Mouse (Mus musculus): ENCODE measurements around the gene Nlgn3.
"Not testable (repeated sequence)": the region's sequence is repeated elsewhere in the genome, so short reads cannot be mapped to it uniquely, and the experiment has no call there.

The Nlgn3 gene

GRCm38 (mm10) chrX:101300427-101301030 is 1.6 kb downstream of the Nlgn3 start:
- no peak for DNase-seq (ENCODE audit: low read depth, low spot score)

- no peak for DNase-seq (ENCODE audit: low read depth, low spot score)
Measured at GRCm38 (mm10) chrX:101301654-101302053, 2.7 kb downstream of the Nlgn3 start.

DNA sequence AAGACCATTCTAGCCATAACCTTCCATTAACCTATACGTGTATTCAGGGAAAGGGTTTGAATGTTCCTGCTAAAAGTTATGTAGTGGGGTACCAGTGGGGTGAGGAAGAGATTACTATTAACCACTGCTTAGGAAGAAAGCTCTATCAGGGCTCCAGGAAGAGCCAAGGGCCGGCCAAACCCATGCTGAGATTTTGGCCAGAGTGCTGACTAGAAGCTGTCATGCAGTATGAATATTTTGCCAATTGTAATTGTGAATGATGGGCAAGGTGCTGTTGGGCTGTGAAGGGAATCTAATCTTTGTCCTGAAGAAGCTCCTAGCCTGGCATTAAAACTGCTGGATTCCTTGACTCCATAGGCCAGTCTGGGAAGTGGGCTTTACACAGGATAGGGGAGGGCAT is 5.7 kb downstream of the Nlgn3 start:
- DNase-seq (ENCODE audit: low read depth, low spot score), result no peak

- no peak for DNase-seq (ENCODE audit: low read depth, low spot score)
Measured at GRCm38 (mm10) chrX:101309299-101309698, 10.3 kb downstream of the Nlgn3 start.

DNA sequence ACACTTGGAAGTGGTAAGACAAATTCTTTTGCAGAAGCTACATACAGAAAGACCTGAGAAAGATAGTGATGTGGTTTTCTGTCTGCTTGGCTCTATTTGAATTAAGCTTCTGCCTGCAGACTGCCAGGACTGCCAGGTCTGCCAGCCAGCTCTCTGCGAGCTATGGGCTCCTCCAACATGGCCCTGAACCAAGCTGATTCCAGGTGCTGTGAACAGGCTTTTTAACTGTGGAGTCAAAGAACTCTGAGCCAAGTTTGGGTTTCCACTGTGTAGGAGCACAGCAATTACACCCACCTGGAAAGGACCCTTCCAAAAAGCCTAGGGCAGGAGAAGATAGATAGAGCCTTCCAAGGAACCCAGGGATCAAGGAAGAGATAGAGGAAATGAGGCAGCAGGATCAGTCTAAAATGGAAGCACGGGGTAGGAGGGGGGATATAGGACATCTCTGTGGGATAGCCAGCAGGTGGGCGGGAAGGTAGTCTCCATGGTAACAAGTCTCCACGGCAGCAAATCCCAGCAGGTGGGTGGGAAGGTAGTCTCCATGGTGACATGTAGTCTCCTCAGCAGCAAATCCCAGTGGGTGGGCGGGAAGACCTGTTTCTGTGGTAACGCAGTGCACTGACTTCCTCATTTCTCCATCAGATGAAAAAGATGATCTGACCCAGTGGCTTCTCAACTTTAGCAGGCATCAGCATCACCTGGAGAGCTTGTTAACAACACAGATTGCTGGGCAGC is 14.8 kb downstream of the Nlgn3 start:
- no peak for DNase-seq (ENCODE audit: low read depth, low spot score)

DNA sequence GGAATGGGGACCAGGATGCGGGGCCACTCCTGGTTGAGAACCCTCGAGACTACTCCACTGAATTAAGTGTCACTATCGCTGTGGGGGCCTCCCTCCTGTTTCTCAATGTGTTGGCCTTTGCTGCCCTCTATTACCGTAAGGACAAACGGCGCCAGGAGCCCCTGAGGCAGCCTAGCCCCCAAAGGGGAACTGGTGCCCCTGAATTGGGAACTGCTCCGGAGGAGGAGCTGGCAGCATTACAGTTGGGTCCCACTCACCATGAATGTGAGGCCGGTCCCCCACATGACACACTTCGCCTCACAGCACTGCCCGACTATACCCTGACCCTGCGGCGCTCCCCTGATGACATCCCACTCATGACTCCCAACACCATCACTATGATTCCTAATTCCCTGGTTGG is 20.8 kb downstream of the Nlgn3 start:
- DNase-seq (ENCODE audit: low read depth, low spot score), result no peak

GRCm38 (mm10) chrX:101325989-101326899 is 27.3 kb downstream of the Nlgn3 start:
- DNase-seq (ENCODE audit: low read depth, low spot score), result no peak

GRCm38 (mm10) chrX:101329372-101330028 is 30.5 kb downstream of the Nlgn3 start:
- DNase-seq (ENCODE audit: low read depth, low spot score), result no peak

GRCm38 (mm10) chrX:101332031-101332374 is 33.0 kb downstream of the Nlgn3 start:
- DNase-seq (ENCODE audit: low read depth, low spot score), result no peak

GRCm38 (mm10) chrX:101332375-101333211 is 33.6 kb downstream of the Nlgn3 start:
- peak; percentile 70 for DNase-seq (ENCODE audit: low read depth, low spot score)

DNA sequence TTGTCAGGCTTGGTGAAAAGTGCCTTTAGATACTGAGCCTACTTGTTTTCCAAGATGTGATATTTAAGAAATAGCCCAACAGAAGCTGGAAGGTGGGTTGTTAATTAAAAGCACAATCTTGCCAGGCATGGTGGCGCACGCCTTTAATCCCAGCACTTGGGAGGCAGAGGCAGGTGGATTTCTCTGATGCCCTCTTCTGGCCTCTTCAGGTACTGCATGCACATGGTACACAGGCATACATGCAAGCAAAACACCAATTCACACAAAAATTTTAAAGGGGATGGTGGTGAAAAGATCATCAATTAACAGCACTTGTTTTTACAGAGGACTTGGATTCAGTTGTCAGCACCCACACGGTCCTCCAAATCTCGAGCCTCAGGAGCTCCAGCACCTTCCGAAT is 35.6 kb downstream of the Nlgn3 start:
- no peak for DNase-seq (ENCODE audit: low read depth, low spot score)

DNA sequence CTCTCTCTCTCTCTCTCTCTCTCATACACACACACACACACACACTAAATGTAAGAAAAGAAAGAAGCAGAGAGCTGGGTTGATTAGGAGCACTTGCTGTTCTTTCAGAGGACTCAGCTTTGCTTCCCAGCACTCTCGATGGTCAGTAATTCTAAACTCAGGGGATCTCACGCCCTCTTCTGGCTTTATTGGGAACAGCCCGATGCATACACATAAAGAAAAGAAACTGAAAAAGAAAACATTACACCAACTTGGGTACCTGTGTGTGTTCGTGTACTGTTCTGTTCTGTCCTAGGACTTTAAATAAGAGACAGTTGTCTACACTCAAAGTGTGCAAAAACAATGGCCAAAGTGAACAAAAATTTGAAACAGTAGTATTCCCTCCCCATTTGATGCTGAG is 39.7 kb downstream of the Nlgn3 start:
- DNase-seq (ENCODE audit: low read depth, low spot score), result no peak

GRCm38 (mm10) chrX:101342837-101343236 is 43.9 kb downstream of the Nlgn3 start:
- not testable (repeated sequence) for DNase-seq (ENCODE audit: low read depth, low spot score)

DNA sequence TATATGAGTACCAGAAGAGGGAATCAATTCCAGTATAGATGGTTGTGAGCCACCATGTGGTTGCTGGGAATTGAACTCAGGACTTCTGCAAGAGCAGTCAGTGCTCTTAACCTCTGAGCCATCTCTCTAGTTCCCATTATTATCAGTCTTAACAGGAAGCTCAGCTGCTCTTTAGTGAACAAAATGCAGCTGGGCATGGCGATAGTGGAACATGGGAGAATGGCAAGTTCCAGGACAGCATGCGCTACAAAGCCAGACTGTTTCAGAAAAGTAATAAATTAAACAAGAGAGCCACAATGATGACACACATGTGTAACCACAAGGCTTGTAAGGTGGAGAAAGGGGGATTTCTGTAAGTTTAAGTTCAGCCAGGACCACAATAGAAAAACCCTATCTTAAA is 46.5 kb downstream of the Nlgn3 start:
- no peak for DNase-seq (ENCODE audit: low read depth, low spot score)

- no peak for DNase-seq (ENCODE audit: low read depth, low spot score)
Measured at GRCm38 (mm10) chrX:101346475-101346874, 47.5 kb downstream of the Nlgn3 start.

GRCm38 (mm10) chrX:101351188-101351587 is 52.2 kb downstream of the Nlgn3 start:
- DNase-seq (ENCODE audit: low read depth, low spot score), result no peak

GRCm38 (mm10) chrX:101358902-101359301 is 59.9 kb downstream of the Nlgn3 start:
- not testable (repeated sequence) for DNase-seq (ENCODE audit: low read depth, low spot score)

DNA sequence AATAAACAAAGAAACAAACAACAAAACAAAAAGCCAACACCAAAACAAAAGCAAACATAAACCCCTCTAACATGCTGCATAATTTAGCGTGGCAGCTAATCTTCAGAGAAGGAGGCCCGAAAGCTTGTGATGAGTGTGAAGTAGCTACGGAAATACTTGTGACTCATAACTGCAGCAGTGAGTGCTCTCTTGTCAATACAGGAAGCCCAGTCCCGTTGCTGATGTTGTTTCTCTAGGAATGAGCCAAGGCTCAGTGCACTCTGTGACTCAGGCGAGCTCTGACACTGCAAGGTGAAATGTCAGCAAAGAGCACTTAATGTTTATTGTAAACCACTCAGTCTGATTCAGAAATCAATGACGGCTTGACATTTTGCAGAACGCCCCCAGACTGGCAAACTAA is 70.0 kb downstream of the Nlgn3 start:
- DNase-seq (ENCODE audit: low read depth, low spot score), result no peak

DNA sequence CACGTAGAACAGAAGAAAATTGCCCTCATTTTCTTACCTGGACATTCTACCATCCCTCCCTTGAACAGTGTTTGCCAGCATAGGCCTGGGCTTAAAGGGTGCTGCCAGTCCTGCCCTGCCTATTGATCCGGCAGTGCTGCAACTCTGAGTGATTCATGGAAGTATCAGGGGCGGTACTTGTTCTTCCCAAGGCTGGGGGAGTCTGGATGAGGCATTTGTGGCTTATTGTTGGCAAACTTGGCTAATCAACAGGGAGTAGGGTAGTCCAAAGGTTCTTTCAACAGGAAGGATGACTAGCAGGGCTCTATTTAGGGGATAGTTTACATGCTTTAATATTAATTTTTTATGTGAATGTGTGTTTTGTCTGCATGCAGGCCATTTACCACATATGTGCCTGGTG is 71.6 kb downstream of the Nlgn3 start:
- DNase-seq (ENCODE audit: low read depth, low spot score), result no peak

- DNase-seq (ENCODE audit: low read depth, low spot score), result no peak
Measured at GRCm38 (mm10) chrX:101372946-101373345, 74.0 kb downstream of the Nlgn3 start.
